Mouse (Mus musculus) midbrain, embryonic 10.5 days (tissue): ENCODE data around the gene Olah. TPM values are rescaled to one million over a fixed set of nuclear protein-coding genes. Genes with fewer than 3 reads are reported as not detected.
"Not testable (repeated sequence)": the region's sequence is repeated elsewhere in the genome, so short reads cannot be mapped to it uniquely, and the experiment has no call there.

Source experiments
- DNase-seq: peaks from one replicate; pipeline ENCODE4 v3.0.0-alpha.2; 2017; ENCODE audit warnings: low spot score
- H3K27ac ChIP-seq: fragments of 300-500 bp; sonication (generic); replicated peaks from 2 replicates; pipeline ENCODE4 v1.5.1; 2016; ENCODE audit warnings: mild to moderate bottlenecking
- H3K27me3 ChIP-seq: fragments of 300-500 bp; sonication (generic); 2 replicates; pipeline ENCODE4 v1.6.1; 2016; ENCODE audit warnings: low read depth, mild to moderate bottlenecking; ENCODE audit not compliant: poor library complexity, severe bottlenecking
- H3K36me3 ChIP-seq: fragments of 300-500 bp; sonication (generic); 2 replicates; pipeline ENCODE4 v1.6.1; 2016; ENCODE audit warnings: mild to moderate bottlenecking, moderate library complexity
- H3K4me1 ChIP-seq: fragments of 300-500 bp; sonication (generic); 2 replicates; pipeline ENCODE4 v1.6.1; 2016
- H3K4me3 ChIP-seq: fragments of 300-500 bp; sonication (generic); 2 replicates; pipeline ENCODE4 v1.5.1; 2016; ENCODE audit warnings: mild to moderate bottlenecking, moderate library complexity
- H3K9me3 ChIP-seq: fragments of 300-500 bp; sonication (generic); replicated peaks from 2 replicates; pipeline ENCODE4 v1.6.1; 2016; ENCODE audit warnings: mild to moderate bottlenecking
- WGBS: fragments of 180-500 bp; shearing (Covaris S2); methylation state at CpG from one replicate; pipeline ENCODE4 v1.1.7; 2016; 5-methylcytosine and 5-hydroxymethylcytosine counted together
- polyA plus RNA-seq: library from polyadenylated mRNA; unstranded; fragments of >200 nt; fragmentation: Nextera tagmentation; extraction: Ambion mirVana; gene quantifications from 2 replicates; pipeline ENCODE4 v1.2.1, GENCODE M21; 2016

The Olah gene
- not detected in 2 replicates for polyA plus RNA-seq

- not testable (repeated sequence) for DNase-seq, H3K36me3 ChIP-seq, H3K27me3 ChIP-seq, H3K27ac ChIP-seq, H3K4me1 ChIP-seq, H3K4me3 ChIP-seq, H3K9me3 ChIP-seq
- WGBS = 71% methylated on average over 10 of the region's 10 CpGs
Measured at GRCm38 (mm10) chr2:3397110-3397509, at the start of gene Olah. Gene Olah, minus strand, starts transcription at chr2:3397210.

- no peak overlapping the region for H3K4me3 ChIP-seq
- no peaks in the 10 kb centered on the region for H3K9me3 ChIP-seq
- H3K27ac ChIP-seq = no peak overlapping the region
- DNase-seq = no peak
- WGBS = 80% methylated on average over 4 of the region's 4 CpGs
- H3K27me3 ChIP-seq = no peaks in the 10 kb centered on the region
- no peaks in the 10 kb centered on the region; the same call in 1 of the 2 replicates for H3K4me1 ChIP-seq
- peaks cover 43% of the 10 kb centered on the region for H3K36me3 ChIP-seq
Measured at GRCm38 (mm10) chr2:3445984-3446383, 49.0 kb upstream of the Olah start.

GRCm38 (mm10) chr2:3444206-3444605 is 47.2 kb upstream of the Olah start:
- peaks cover 33% of the 10 kb centered on the region for H3K36me3 ChIP-seq
- no peak overlapping the region for H3K27ac ChIP-seq
- WGBS = 90% methylated on average over 7 of the region's 7 CpGs
- H3K27me3 ChIP-seq = no peaks in the 10 kb centered on the region
- H3K9me3 ChIP-seq = no peaks in the 10 kb centered on the region
- no peaks in the 10 kb centered on the region for H3K4me1 ChIP-seq
- H3K4me3 ChIP-seq = no peak overlapping the region
- no peak for DNase-seq

- Histone ChIP-seq H3K9me3 (no peaks in the 10 kb centered on the region), H3K27ac (no peak overlapping the region)
Measured at GRCm38 (mm10) chr2:3437956-3438355, 40.9 kb upstream of the Olah start.

DNA sequence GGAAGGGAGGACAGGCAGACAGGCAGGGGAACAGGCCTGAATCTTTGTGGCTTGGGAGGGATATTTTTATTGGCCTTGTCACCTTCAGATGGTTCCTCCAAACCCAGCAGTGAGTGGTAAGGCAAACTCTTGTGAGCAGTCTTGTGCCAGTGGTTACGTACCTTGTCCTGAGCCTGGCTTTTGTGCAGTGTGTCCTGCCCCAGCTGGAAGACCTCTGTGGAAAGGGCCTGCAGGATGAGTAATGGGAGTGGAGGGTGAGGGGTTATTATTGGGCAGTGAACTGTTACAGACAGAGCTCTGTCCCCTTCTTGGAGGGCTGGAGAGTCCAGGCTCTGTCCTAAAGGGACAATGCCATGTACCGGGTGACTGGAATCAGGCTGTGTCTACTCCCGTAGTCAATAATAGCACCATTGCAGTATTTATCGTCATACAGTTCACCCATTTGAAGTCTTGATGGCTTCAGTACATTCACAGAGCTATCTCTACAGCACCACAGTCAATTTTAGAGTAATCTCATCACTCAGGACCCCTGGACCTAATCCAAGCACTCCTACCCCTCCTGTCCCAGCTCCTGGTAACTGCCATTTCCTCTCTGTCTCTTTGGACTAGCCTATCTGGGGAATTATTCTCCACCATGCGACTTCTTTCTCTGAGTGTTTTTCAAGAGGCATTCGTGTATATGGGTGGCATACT is 38.5 kb upstream of the Olah start:
- H3K9me3 ChIP-seq = no peaks in the 10 kb centered on the region
- H3K4me3 ChIP-seq = no peak overlapping the region
- WGBS = 85% methylated on average over 6 of the region's 6 CpGs
- no peak for DNase-seq
- no peaks in the 10 kb centered on the region for H3K4me1 ChIP-seq
- H3K27me3 ChIP-seq = no peaks in the 10 kb centered on the region
- no peak overlapping the region for H3K27ac ChIP-seq
- H3K36me3 ChIP-seq = peaks cover 7% of the 10 kb centered on the region

More at GRCm38 (mm10) chr2:3437956-3438355, 40.9 kb upstream of the Olah start:
- DNase-seq = no peak
- Histone ChIP-seq H3K36me3 (peaks cover 22% of the 10 kb centered on the region), H3K27me3 (no peaks in the 10 kb centered on the region), H3K4me3 (no peak overlapping the region), H3K4me1 (no peaks in the 10 kb centered on the region)
- WGBS = 29% methylated on average over 7 of the region's 7 CpGs

- H3K4me3 ChIP-seq = no peak overlapping the region
- DNase-seq = no peak
- 93% methylated on average over 9 of the region's 9 CpGs for WGBS
Measured at GRCm38 (mm10) chr2:3430956-3431355, 33.9 kb upstream of the Olah start.

GRCm38 (mm10) chr2:3424579-3424910 is 27.5 kb upstream of the Olah start:
- DNase-seq = no peak
- Histone ChIP-seq H3K27me3 (no peaks in the 10 kb centered on the region), H3K9me3 (no peaks in the 10 kb centered on the region), H3K4me1 (peaks cover 29% of the 10 kb centered on the region), H3K27ac (peak overlapping the region; percentile 68), H3K4me3 (peak overlapping the region; percentile 79), H3K36me3 (peaks cover under 1% of the 10 kb centered on the region; the same call in 1 of the 2 replicates)
- WGBS = 20% methylated on average over 9 of the region's 10 CpGs

More at GRCm38 (mm10) chr2:3430956-3431355, 33.9 kb upstream of the Olah start:
- Histone ChIP-seq H3K36me3 (peaks cover 5% of the 10 kb centered on the region; the same call in 1 of the 2 replicates), H3K27me3 (no peaks in the 10 kb centered on the region), H3K9me3 (no peaks in the 10 kb centered on the region), H3K4me1 (no peaks in the 10 kb centered on the region), H3K27ac (no peak overlapping the region)

- DNase-seq = peak; percentile 91
- Histone ChIP-seq H3K9me3 (no peaks in the 10 kb centered on the region), H3K4me1 (peaks cover 32% of the 10 kb centered on the region), H3K27ac (peak within 1 kb of the TSS; percentile 68), H3K27me3 (no peaks in the 10 kb centered on the region), H3K36me3 (no peaks in the 10 kb centered on the region), H3K4me3 (peak within 1 kb of the TSS; percentile 79)
- WGBS = 1% methylated on average over 29 of the region's 29 CpGs
Measured at GRCm38 (mm10) chr2:3423841-3424578, 27.0 kb upstream of the Olah start, which contains the start of gene Dclre1c. Gene Dclre1c, plus strand, starts transcription at chr2:3424131.

GRCm38 (mm10) chr2:3422548-3422947 is 25.5 kb upstream of the Olah start, which contains the start of gene Meig1:
Gene Meig1, minus strand, starts transcription at chr2:3422648.
- Histone ChIP-seq H3K36me3 (no peaks in the 10 kb centered on the region), H3K4me1 (peaks cover 38% of the 10 kb centered on the region), H3K4me3 (peak within 1 kb of the TSS; percentile 79; the same call in 1 of the 2 replicates), H3K9me3 (no peaks in the 10 kb centered on the region), H3K27me3 (peaks cover 10% of the 10 kb centered on the region), H3K27ac (no peak within 1 kb of the TSS)
- DNase-seq = no peak
- 74% methylated on average over 3 of the region's 3 CpGs for WGBS

- DNase-seq = peak; percentile 17
- Histone ChIP-seq H3K27ac (no peak overlapping the region; the same call in 1 of the 2 replicates), H3K27me3 (peaks cover 31% of the 10 kb centered on the region)
Measured at GRCm38 (mm10) chr2:3420157-3420556, 23.1 kb upstream of the Olah start.

DNA sequence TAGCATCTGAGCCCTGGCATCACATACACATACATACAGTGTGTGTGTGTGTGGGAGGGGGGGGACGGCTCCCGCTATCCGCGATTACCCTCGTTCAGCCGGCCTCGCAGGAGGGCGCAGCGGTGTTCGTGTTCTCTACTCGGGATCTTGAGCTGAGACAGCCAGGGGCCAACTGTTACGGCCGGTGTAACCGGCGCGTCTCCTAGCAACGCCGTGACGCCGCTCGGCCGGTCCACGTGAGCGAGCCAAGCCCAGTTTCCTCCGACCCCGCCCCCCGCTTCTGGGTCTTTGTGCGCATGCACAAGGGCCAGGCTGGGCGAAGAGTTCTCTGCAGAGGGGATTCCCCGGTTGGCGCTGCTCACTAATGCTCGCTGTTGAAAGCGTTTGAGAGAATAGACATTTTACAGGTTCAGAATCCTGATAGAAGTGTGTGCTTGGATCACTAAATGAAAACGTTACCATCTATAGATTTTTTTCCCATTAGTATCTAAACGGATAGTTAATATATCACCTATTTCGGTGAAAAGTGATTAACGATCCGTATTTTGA is 21.9 kb upstream of the Olah start:
- Histone ChIP-seq H3K4me1 (peaks cover 30% of the 10 kb centered on the region), H3K9me3 (no peaks in the 10 kb centered on the region), H3K27me3 (peaks cover 31% of the 10 kb centered on the region), H3K36me3 (no peaks in the 10 kb centered on the region), H3K27ac (peak overlapping the region; percentile 52), H3K4me3 (peak overlapping the region; percentile 59)
- WGBS = 4% methylated on average over 38 of the region's 38 CpGs
- peak; percentile 96 for DNase-seq

More at GRCm38 (mm10) chr2:3420157-3420556, 23.1 kb upstream of the Olah start:
- peaks cover 38% of the 10 kb centered on the region for H3K4me1 ChIP-seq
- H3K9me3 ChIP-seq = no peaks in the 10 kb centered on the region
- 51% methylated on average over 4 of the region's 4 CpGs for WGBS
- H3K36me3 ChIP-seq = no peaks in the 10 kb centered on the region
- H3K4me3 ChIP-seq = no peak overlapping the region

- Histone ChIP-seq H3K36me3 (no peaks in the 10 kb centered on the region), H3K4me3 (no peak overlapping the region), H3K9me3 (no peaks in the 10 kb centered on the region), H3K27me3 (peaks cover 31% of the 10 kb centered on the region), H3K27ac (no peak overlapping the region), H3K4me1 (peaks cover 20% of the 10 kb centered on the region)
- no peak for DNase-seq
- WGBS = 75% methylated on average over 1 of the region's 1 CpGs
Measured at GRCm38 (mm10) chr2:3415676-3416075, 18.7 kb upstream of the Olah start.
